Mouse (Mus musculus) small intestine, adult 2 months (tissue): Measurements from ENCODE around the gene Sidt2.

Source experiments
- CTCF ChIP-seq: fragments of 200-500 bp; IDR thresholded peaks from 2 replicates; pipeline ENCODE4 v1.5.1; 2012; ENCODE audit warnings: low read depth, mild to moderate bottlenecking, control low read depth, inconsistent platforms, low read length, moderate library complexity, mixed read lengths; ENCODE audit not compliant: insufficient replicate concordance, insufficient read length; ENCODE audit errors: extremely low read depth
- POLR2A ChIP-seq: fragments of 200-500 bp; IDR thresholded peaks from 2 replicates; pipeline ENCODE4 v1.6.1; 2012; ENCODE audit warnings: low read depth, mild to moderate bottlenecking, control low read depth, inconsistent platforms, low read length, moderate library complexity

- TF ChIP-seq CTCF = no peak
- TF ChIP-seq POLR2A = no peak
Measured at GRCm38 (mm10) chr9:45944506-45945400, 10.3 kb downstream of the Sidt2 start.
